Mouse (Mus musculus) adrenal gland, adult (tissue): ENCODE measurements at regions not wholly inside any gene's neighbourhood (a gene's known extent, or its start where the extent isn't known, plus 50 kb on each side); places are given as distances from the start of the nearest gene placed in this dataset.

Experiments
- DNase-seq, 2 experiments: peaks; one replicate each; pipeline ENCODE4 v3.0.0; 2022 to 2023; ENCODE audit warnings: low spot score in 1 of 2; ENCODE audit not compliant: inconsistent age in 2 of 2

DNA sequence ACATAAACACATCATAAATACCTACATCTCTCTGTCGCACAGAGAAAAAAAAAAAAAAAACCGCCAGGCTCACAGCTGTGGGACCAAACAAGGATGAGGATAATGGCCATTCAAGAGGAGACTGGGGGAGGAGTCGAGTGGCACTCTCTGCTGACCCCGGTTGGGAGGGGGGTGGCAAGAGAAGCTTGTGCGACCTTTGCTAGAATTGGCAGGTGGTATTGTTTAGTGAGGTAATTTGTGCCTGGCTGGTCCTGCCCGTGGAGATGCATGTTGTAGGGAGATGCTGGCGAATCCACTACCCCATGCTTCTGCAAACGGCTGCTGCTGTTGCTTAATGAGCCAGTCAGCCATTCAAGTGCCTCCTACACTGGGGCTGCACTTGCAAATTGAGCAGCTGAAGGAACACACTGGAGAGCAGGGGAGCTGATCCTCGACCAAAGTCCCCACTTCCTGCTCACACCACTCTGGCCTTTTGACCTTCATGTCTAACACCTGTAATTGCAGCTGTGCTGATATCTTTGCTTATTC, 66.5 kb upstream of the Lmo2 start:
- no peak for DNase-seq

- DNase-seq, result no peak
These were observed 64.5 kb upstream of the Lmo2 start for GRCm38 (mm10) chr2:103893159-103893740.

- DNase-seq, result no peak
These were observed 64.0 kb upstream of the Lmo2 start for GRCm38 (mm10) chr2:103893805-103894204.

GRCm38 (mm10) chr2:103894981-103895676, 62.7 kb upstream of the Lmo2 start:
- DNase-seq, result peak in 1 of 2 experiments; percentile 32

DNA sequence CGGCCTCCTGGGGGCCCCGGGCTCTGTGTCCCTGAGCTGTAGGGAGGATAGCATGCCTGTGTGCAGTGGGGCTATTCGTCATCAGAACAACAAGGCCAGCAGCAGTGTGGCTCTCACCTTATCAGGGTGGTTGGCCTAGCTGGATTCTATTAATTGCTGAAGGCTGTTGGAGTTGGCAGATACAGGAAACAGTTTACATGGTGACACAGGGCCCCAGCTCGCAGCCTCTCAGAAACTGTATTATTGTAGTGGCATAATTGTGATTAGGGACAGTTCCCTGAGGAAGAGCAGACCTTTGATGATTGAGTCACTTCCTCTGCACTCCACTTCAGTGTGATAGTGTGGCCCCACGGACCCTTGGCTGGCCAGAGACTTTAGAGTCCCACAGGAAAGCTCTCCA, 61.6 kb upstream of the Lmo2 start:
- DNase-seq, result peak; percentile 72 to 93

DNA sequence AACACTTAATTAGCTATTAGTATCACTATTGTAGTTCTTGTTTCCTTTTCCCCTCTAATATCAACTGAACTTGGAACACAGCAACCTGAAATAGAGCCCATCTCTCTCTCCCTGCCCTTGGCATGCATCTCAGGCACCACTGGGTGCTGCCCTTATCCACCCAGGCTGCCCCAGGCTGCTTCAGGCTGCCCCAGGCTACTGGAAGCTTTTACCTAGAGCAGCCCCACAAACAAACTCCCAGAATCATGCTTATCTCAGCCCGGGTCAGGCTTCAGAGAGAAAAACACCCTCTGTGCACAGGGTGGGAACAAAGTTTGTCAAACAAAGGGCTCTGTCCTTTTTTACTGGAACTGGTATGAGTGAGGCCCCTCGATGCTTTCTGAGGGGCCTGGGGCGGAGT, 61.0 kb upstream of the Lmo2 start:
- DNase-seq, result peak in 1 of 2 experiments; percentile 45

- DNase-seq, result peak in 1 of 2 experiments; percentile 67
These were observed 58.1 kb upstream of the Lmo2 start for GRCm38 (mm10) chr2:103899713-103900112.

DNA sequence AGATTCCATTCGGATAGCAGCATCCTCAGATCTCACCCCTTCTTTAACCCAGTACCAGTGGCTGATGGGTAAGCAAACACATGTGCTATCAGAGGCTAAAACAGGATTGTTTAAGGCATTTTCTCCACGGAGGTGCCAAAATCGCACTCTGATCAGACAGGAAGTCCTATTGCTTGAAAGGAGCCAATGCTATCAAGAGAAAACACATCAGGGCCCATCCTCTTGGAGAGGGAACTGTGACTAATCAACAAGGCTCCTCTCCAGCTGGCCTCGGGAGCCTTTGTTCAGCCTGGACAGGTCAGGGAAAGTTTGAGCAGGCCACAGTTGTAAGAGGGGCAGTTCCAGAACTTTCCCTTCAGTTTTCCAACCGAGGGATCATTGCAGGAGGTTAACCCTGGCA, 57.4 kb upstream of the Lmo2 start:
- DNase-seq, result peak; percentile 43 to 81

GRCm38 (mm10) chr2:103901457-103901856, 56.3 kb upstream of the Lmo2 start:
- peak; percentile 41 to 71 for DNase-seq

- DNase-seq, result no peak
These were observed 55.0 kb upstream of the Lmo2 start for GRCm38 (mm10) chr2:103902777-103903176.

- DNase-seq, result no peak
These were observed 52.1 kb upstream of the Lmo2 start for GRCm38 (mm10) chr2:103905681-103906080.

GRCm38 (mm10) chr2:103906581-103907184, 51.1 kb upstream of the Lmo2 start:
- peak in 1 of 2 experiments; percentile 54 for DNase-seq
